In genomic region chr4:56944286-56944685, GRCm38 (mm10) we compare ENCODE assay signal across 9 mouse cellular contexts. TPM values are rescaled to one million over a fixed set of nuclear protein-coding genes. Genes with fewer than 3 reads are reported as not detected.
DNase-seq lines count a peak whose midpoint lies in the region; ATAC-seq and TF ChIP-seq lines count a peak whose summit lies in the region.
"Had no signal": no experiment of that assay in that cellular context is flagged by ENCODE, and none has a peak within 500 bp of the region (broad histone marks: within the 10 kb centered on the region; RNA-seq: fewer than 3 reads in every experiment).

No protein-coding gene starts in this region.

- TF ChIP-seq POLR2A in small intestine, adult 2 months (IDR thresholded peaks at IDR 0.05; ENCODE audit: low read depth, low read length), result no peak

- no peak overlapping the region for H3K4me3 ChIP-seq in lung, embryonic 14.5 days (ENCODE audit: low read depth, low read length)
- H3K4me3 ChIP-seq in small intestine, adult 2 months (ENCODE audit: low read depth, low read length), result peak overlapping the region; percentile 36

- intact Hi-C loops in heart, postnatal 10 days (cut with DNase I), result no loop called here

- H3K4me1 ChIP-seq in lung, embryonic 14.5 days (ENCODE audit: insufficient read depth), result peaks cover 15% of the 10 kb centered on the region
- peaks cover 22% of the 10 kb centered on the region; the same call in 1 of the 2 replicates for H3K4me1 ChIP-seq in small intestine, adult 2 months (ENCODE audit: control insufficient read depth, insufficient read depth, insufficient read length, low read length)

- H3K36me3 ChIP-seq in lung, embryonic 14.5 days (ENCODE audit: insufficient read depth), result no peaks in the 10 kb centered on the region
- no peaks in the 10 kb centered on the region for H3K36me3 ChIP-seq in small intestine, adult 2 months (ENCODE audit: control insufficient read depth, insufficient read depth, low read length)

- DNase-seq in CD4-positive, CD25-positive, alpha-beta regulatory T cell, adult 2 months (ENCODE audit: low read depth, low spot score), result peak; percentile 25
- no peak for DNase-seq in lung, embryonic 14.5 days
- DNase-seq in lung, postnatal 36 days, result no peak
- DNase-seq in heart, postnatal 10 days, result peak; percentile 61 to 71
- DNase-seq in testis, postnatal 14 days (ENCODE audit: low spot score), result no peak
- no peak for DNase-seq in frontal cortex, postnatal 10 days (ENCODE audit: low spot score in 2 of 2)

- H3K9me3 ChIP-seq in lung, embryonic 14.5 days (ENCODE audit: low read depth, low read length), result no peaks in the 10 kb centered on the region

- no peak overlapping the region for H3K27ac ChIP-seq in lung, embryonic 14.5 days (ENCODE audit: low read depth)
- H3K27ac ChIP-seq in small intestine, adult 2 months (ENCODE audit: insufficient read depth, low read depth, low read length), result peak overlapping the region; percentile 75

- 42% methylated on average over 4 of the region's 4 CpGs for WGBS in lung, embryonic 14.5 days
- 24% methylated on average over 4 of the region's 4 CpGs for WGBS in small intestine, adult 2 months

- no peak for ATAC-seq in CD4-positive, CD25-positive, alpha-beta regulatory T cell, adult 4 months
- no peak for ATAC-seq in lung, embryonic 14.5 days (ENCODE audit: insufficient read depth)

- peak overlapping the region; percentile 22 for H3K4me2 ChIP-seq in lung, embryonic 14.5 days

- no peaks in the 10 kb centered on the region for H3K27me3 ChIP-seq in lung, embryonic 14.5 days (ENCODE audit: insufficient read depth, low read length)
- H3K27me3 ChIP-seq in small intestine, adult 2 months (ENCODE audit: control insufficient read depth, insufficient read depth, low read length), result no peaks in the 10 kb centered on the region

- H3K9ac ChIP-seq in lung, embryonic 14.5 days, result no peak overlapping the region

- no peak for TF ChIP-seq CTCF in lung, embryonic 14.5 days (IDR thresholded peaks at IDR 0.05; ENCODE audit: low read depth)
- no peak for TF ChIP-seq CTCF in small intestine, adult 2 months (IDR thresholded peaks at IDR 0.05; ENCODE audit: extremely low read depth, insufficient read length, insufficient replicate concordance, low read depth, low read length)

RNA-seq across cellular contexts. Expression of gene Tmem245, which starts 3.0 kb away (rescaled TPM):
- polyA plus RNA-seq in CD4-positive, CD25-positive, alpha-beta regulatory T cell, adult 4 months (2017; shearing (Covaris generic)), result 1 to 10 TPM; 5.7 to 6.7 TPM
- 11.7 and 12.9 TPM in 2 replicates for polyA plus RNA-seq in lung, embryonic 14.5 days (2014; fragmentation: Nextera tagmentation; extraction: Ambion mirVana)
- total RNA-seq in heart, postnatal 10 days (2021), result 10 to 100 TPM; 62.1 to 72.7 TPM
- 3.7 and 8.3 TPM in 2 replicates for polyA plus RNA-seq in small intestine, adult 2 months (2012; rRNA removed)

RNA-seq across cellular contexts. Expression of gene Frrs1l, which starts 45.9 kb away (rescaled TPM):
- polyA plus RNA-seq in CD4-positive, CD25-positive, alpha-beta regulatory T cell, adult 4 months (2017; shearing (Covaris generic)), result not detected
- polyA plus RNA-seq in lung, embryonic 14.5 days (2014; fragmentation: Nextera tagmentation; extraction: Ambion mirVana), result 1.7 and 2.1 TPM in 2 replicates
- under 1 TPM in 1 of 2 experiments, not detected in 1; 0.05 TPM for total RNA-seq in heart, postnatal 10 days (2021)
- 0.01 and 0.05 TPM in 2 replicates for polyA plus RNA-seq in small intestine, adult 2 months (2012; rRNA removed)
- polyA plus RNA-seq: spleen, adult 2 months had no signal

Comparison
In these comparisons a context has a peak if more than half of its experiments do, and no peak if none do; other contexts are left out.
1. DNase-seq: peak in CD4-positive, CD25-positive, alpha-beta regulatory T cell, adult 2 months (single experiment) and heart, postnatal 10 days (2 of 2); none in lung, embryonic 14.5 days (single experiment), lung, postnatal 36 days (single experiment), testis, postnatal 14 days (single experiment) and frontal cortex, postnatal 10 days (0 of 2).